Mouse (Mus musculus) lung, postnatal 0 days (tissue): ENCODE data around the gene Sestd1. TPM values are rescaled to one million over a fixed set of nuclear protein-coding genes. Genes with fewer than 3 reads are reported as not detected.
A peak's percentile ranks its signal among the peaks of the same experiment; 100 is the strongest.

ENCODE experiments used
- ATAC-seq: fragments of 200-750 bp; cut with Nextera tagmentation; 2 replicates; pipeline ENCODE4 v1.8.0; 2017; ENCODE audit warnings: moderate library complexity
- DNase-seq: peaks from one replicate; pipeline ENCODE4 v3.0.0-alpha.2; 2016; ENCODE audit warnings: low spot score
- H3K27ac ChIP-seq: fragments of 300-500 bp; sonication (generic); 2 replicates; pipeline ENCODE4 v1.5.1; 2014; ENCODE audit warnings: antibody characterized with exemption, mild to moderate bottlenecking, low read length, mixed read lengths
- H3K27me3 ChIP-seq: fragments of 300-500 bp; sonication (generic); replicated peaks from 2 replicates; pipeline ENCODE4 v1.6.1; 2014; ENCODE audit warnings: low read length, mixed read lengths; ENCODE audit not compliant: insufficient read depth
- H3K36me3 ChIP-seq: fragments of 300-500 bp; sonication (generic); 2 replicates; pipeline ENCODE4 v1.6.1; 2014; ENCODE audit warnings: low read length, mixed read lengths; ENCODE audit not compliant: insufficient read depth
- H3K4me1 ChIP-seq: fragments of 300-500 bp; sonication (generic); 2 replicates; pipeline ENCODE4 v1.6.1; 2014; ENCODE audit warnings: antibody characterized with exemption, low read depth, low read length, mixed read lengths; ENCODE audit not compliant: insufficient read depth
- H3K4me2 ChIP-seq: fragments of 300-500 bp; sonication (generic); replicated peaks from 2 replicates; pipeline ENCODE4 v1.6.1; 2014; ENCODE audit warnings: low read depth, mild to moderate bottlenecking, low read length, moderate library complexity, mixed read lengths
- H3K4me3 ChIP-seq: fragments of 300-500 bp; sonication (generic); 2 replicates; pipeline ENCODE4 v1.5.1; 2014; ENCODE audit warnings: low read depth, low read length
- H3K9ac ChIP-seq: fragments of 300-500 bp; sonication (generic); replicated peaks from 2 replicates; pipeline ENCODE4 v1.6.1; 2014; ENCODE audit warnings: low read depth, mild to moderate bottlenecking
- H3K9me3 ChIP-seq: fragments of 300-500 bp; sonication (generic); 2 replicates; pipeline ENCODE4 v1.6.1; 2016; ENCODE audit warnings: low read length, mixed read lengths
- CTCF ChIP-seq: IDR thresholded peaks from 2 replicates; pipeline ENCODE4 v1.5.1; 2016; ENCODE audit warnings: antibody characterized with exemption, mild to moderate bottlenecking
- EP300 ChIP-seq: IDR thresholded peaks from 2 replicates; pipeline ENCODE4 v1.6.1; 2016; ENCODE audit warnings: antibody characterized with exemption, mild to moderate bottlenecking, control low read depth
- WGBS: fragments of 180-500 bp; shearing (Covaris S2); extraction: QIAGEN DNeasy Blood & Tissue Kit; methylation state at CpG from one replicate; pipeline ENCODE4 v1.1.7; 2014; 5-methylcytosine and 5-hydroxymethylcytosine counted together
- polyA plus RNA-seq: library from polyadenylated mRNA; unstranded; fragments of >200 nt; fragmentation: Nextera tagmentation; extraction: Ambion mirVana; gene quantifications from 2 replicates; pipeline ENCODE4 v1.2.1, GENCODE M21; 2015

Sestd1 gene
- polyA plus RNA-seq, 1 experiment from 2014 or later = 11.8 TPM

GRCm38 (mm10) chr2:77301687-77302389, 21.4 kb upstream of the Sestd1 start:
- Histone ChIP-seq H3K27ac (no peak overlapping the region), H3K4me2 (no peak overlapping the region), H3K9me3 (no peaks in the 10 kb centered on the region), H3K9ac (no peak overlapping the region), H3K36me3 (no peaks in the 10 kb centered on the region), H3K27me3 (no peaks in the 10 kb centered on the region), H3K4me1 (no peaks in the 10 kb centered on the region), H3K4me3 (no peak overlapping the region)
- DNase-seq (no peak), ATAC-seq (no peak)
- TF ChIP-seq CTCF (no peak), EP300 (no peak)
- WGBS = 49% methylated on average over 9 of the region's 9 CpGs

GRCm38 (mm10) chr2:77289701-77290100, 9.3 kb upstream of the Sestd1 start:
- TF ChIP-seq CTCF (no peak), EP300 (no peak)
- H3K4me3 ChIP-seq = no peak overlapping the region
- no peaks in the 10 kb centered on the region for H3K27me3 ChIP-seq
- no peak overlapping the region for H3K4me2 ChIP-seq
- no peak for ATAC-seq
- no peak overlapping the region for H3K9ac ChIP-seq
- no peaks in the 10 kb centered on the region for H3K36me3 ChIP-seq
- H3K9me3 ChIP-seq = no peaks in the 10 kb centered on the region
- no peak overlapping the region for H3K27ac ChIP-seq
- no peak for DNase-seq
- 76% methylated on average over 6 of the region's 6 CpGs for WGBS
- no peaks in the 10 kb centered on the region for H3K4me1 ChIP-seq

- H3K9me3 ChIP-seq = no peaks in the 10 kb centered on the region
- H3K4me2 ChIP-seq = no peak overlapping the region
- ATAC-seq (no peak), DNase-seq (no peak)
- H3K4me3 ChIP-seq = no peak overlapping the region
- H3K27ac ChIP-seq = no peak overlapping the region
- no peak overlapping the region for H3K9ac ChIP-seq
- H3K36me3 ChIP-seq = no peaks in the 10 kb centered on the region
- TF ChIP-seq CTCF (no peak), EP300 (no peak)
- H3K4me1 ChIP-seq = no peaks in the 10 kb centered on the region
- WGBS = 38% methylated on average over 2 of the region's 2 CpGs
- H3K27me3 ChIP-seq = no peaks in the 10 kb centered on the region
Observed at GRCm38 (mm10) chr2:77286755-77287154, 6.4 kb upstream of the Sestd1 start.

GRCm38 (mm10) chr2:77284281-77284899, 4.0 kb upstream of the Sestd1 start:
- no peaks in the 10 kb centered on the region for H3K27me3 ChIP-seq
- no peak overlapping the region for H3K9ac ChIP-seq
- TF ChIP-seq CTCF (no peak), EP300 (0 out of 2 replicates have a peak, but pooled peaks have one; percentile 12)
- H3K4me3 ChIP-seq = no peak overlapping the region
- no peak overlapping the region for H3K27ac ChIP-seq
- H3K36me3 ChIP-seq = no peaks in the 10 kb centered on the region
- no peaks in the 10 kb centered on the region; the same call in 1 of the 2 replicates for H3K4me1 ChIP-seq
- no peak for ATAC-seq
- H3K4me2 ChIP-seq = no peak overlapping the region
- 38% methylated on average over 2 of the region's 2 CpGs for WGBS
- DNase-seq = no peak
- no peaks in the 10 kb centered on the region for H3K9me3 ChIP-seq

DNA sequence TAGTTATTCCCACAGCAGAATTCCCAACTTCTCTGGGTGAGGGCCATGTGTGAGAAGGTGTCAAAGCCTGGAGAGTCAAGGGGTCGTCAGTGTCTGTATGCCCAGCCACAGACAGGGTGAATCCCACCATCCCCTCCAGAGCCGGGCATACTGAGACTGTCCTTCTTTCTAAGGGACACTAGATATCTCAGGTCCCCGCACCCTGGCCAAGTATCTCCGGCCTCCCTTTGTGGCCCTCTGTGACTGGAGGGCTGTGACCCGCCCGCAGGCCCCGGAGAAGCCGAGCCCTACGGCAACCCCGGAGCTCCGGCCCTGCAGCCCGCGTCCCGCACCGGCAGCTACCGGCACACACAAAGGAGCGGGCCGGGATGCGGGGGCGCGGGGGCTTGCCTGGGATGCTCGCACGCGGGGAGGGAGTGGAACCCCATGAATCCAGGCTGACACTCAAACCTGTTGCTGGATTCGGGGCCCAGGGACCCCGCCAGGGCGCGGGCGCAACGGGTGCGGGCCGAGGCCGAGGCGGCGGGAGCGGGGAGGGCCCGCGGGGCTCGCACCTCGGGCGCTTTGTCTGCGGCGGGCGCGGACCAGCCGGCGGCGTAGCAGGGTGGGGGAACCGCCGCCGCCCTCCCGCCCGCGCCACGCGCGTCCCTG, 406 bp downstream of the Sestd1 start:
- Histone ChIP-seq H3K4me1 (no peaks in the 10 kb centered on the region; the same call in 1 of the 2 replicates), H3K9me3 (no peaks in the 10 kb centered on the region), H3K36me3 (no peaks in the 10 kb centered on the region), H3K4me2 (peak overlapping the region; percentile 72), H3K4me3 (peak overlapping the region; percentile 73), H3K9ac (peak overlapping the region; percentile 71), H3K27ac (peak overlapping the region; percentile 68), H3K27me3 (no peaks in the 10 kb centered on the region)
- TF ChIP-seq CTCF = no peak
- no peak for TF ChIP-seq EP300
- DNase-seq = no peak
- ATAC-seq = peak; percentile 31
- WGBS = under 1% methylated on average over 30 of the region's 57 CpGs

GRCm38 (mm10) chr2:77277272-77277671, 3.1 kb downstream of the Sestd1 start:
- Histone ChIP-seq H3K4me2 (no peak overlapping the region), H3K9ac (no peak overlapping the region), H3K4me1 (no peaks in the 10 kb centered on the region; the same call in 1 of the 2 replicates), H3K27ac (no peak overlapping the region), H3K9me3 (no peaks in the 10 kb centered on the region), H3K36me3 (no peaks in the 10 kb centered on the region), H3K27me3 (no peaks in the 10 kb centered on the region), H3K4me3 (no peak overlapping the region)
- ATAC-seq = no peak
- no peak for DNase-seq
- WGBS = 61% methylated on average over 4 of the region's 4 CpGs
- TF ChIP-seq CTCF (no peak), EP300 (no peak)
